Mouse (Mus musculus) erythroblast, embryonic 14.5 days (primary cell): ENCODE data around the gene Cd44.

Experiments used
- GATA1 ChIP-seq: IDR thresholded peaks from 2 replicates; pipeline ENCODE4 v1.6.1; 2012; ENCODE audit warnings: low read length, inconsistent platforms, mixed read lengths
- TAL1 ChIP-seq: IDR thresholded peaks from 3 replicates; pipeline ENCODE4 v1.6.1; 2012; ENCODE audit warnings: low read length, inconsistent platforms, mixed read lengths

- TF ChIP-seq TAL1 (no peak), GATA1 (no peak)
These were observed 126.8 kb downstream of the Cd44 start for GRCm38 (mm10) chr2:102774700-102775099.
